Mouse (Mus musculus) central nervous system, embryonic 11.5 days (tissue): Measurements from ENCODE around the gene Edc4. TPM values are rescaled to one million over a fixed set of nuclear protein-coding genes. Genes with fewer than 3 reads are reported as not detected.

Experiments used
- polyA plus RNA-seq: library from polyadenylated mRNA; depleted of rRNA; stranded (reverse); fragments of >200 nt; gene quantifications from 2 replicates; pipeline ENCODE4 v1.2.3, GENCODE M21; 2012; rRNA removed

Edc4 gene
- 45.7 and 71.5 TPM in 2 replicates for polyA plus RNA-seq

DNA sequence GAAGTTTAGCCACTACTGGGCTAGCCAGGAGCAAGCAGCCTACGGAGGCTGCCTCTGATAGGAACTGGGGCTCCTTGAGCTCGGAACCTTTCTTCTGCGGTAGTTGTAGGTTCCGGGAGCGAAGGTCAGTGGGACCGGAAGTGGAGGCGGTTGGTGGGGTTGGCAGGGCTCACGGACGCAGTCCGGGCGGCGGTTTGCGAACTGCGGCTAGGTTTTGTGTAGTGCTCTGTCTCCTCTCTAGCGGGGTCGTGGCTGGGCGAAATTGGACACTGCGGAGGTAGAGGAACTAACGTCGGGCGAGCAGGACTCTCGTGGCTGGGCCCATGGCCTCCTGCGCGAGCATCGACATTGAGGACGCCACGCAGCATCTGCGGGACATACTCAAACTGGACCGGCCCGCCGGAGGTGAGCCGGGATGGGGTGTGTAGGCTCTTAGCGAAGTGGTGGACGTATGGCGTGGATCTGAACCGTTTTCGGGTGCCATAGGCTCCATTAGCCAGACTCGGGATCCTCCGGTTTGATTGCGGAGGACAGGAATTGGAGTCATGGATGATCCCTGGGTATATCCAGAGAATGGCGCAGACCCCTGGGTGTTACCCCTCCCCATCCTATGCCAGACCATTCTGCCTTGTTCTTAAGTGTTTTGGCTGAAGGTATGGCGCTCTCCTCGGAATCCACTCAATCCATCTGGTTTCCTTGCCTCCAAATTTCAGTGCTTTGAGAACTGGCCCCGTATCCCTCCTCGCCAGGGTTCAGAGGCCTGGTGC is at the start of gene Edc4:
Gene Edc4 (plus strand): TSS at position 128 of the 767 bp plus-strand sequence.

DNA sequence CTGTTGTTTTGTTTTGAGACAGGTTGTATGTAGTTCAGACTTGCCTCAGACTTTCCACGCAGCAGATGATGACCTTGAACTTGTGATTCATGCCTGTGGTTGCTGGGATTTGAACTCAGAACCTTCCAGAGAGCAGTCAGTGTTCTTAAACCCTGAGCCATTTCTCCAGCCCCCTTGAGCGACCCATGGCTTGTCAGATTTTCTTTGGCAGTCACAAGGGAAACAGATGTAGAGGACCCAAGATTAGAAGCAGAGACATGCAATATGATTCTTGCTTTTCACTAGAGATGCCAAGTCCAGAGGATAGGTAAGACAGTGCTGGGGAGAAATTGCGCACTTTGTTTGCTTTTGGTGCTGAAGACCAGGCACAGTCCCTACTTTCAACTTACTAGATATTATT is 27.5 kb upstream of the Edc4 start, which contains the start of gene Cenpt:
Gene Cenpt (minus strand): TSS at position 101 of the 400 bp plus-strand sequence.

DNA sequence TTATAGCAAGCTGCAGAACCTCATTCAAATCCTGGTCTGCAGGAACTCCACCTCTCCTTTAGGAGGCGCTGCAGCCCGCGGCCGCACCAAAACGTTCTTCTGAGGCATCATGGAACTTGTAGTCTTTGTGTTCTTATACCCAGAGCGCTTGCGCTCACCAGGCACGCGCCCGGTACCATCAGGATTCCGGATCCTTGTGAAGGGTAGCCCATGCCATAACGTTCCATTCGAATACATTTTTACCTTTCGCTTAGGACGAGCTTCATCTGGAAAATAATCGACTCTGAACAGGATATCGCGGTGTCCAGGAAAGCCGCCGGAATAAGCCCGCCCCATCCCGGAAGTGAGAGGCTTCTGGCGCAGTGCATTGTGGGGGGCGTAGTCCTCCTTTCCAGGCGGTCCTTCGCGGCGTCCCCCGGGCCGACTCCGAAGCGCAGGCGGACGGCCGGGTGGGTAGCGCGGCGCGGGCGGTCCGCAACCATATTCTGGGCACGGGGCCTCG is 25.9 kb upstream of the Edc4 start, which contains the start of gene Thap11:
Gene Thap11 (plus strand): TSS at position 418 of the 502 bp plus-strand sequence.

DNA sequence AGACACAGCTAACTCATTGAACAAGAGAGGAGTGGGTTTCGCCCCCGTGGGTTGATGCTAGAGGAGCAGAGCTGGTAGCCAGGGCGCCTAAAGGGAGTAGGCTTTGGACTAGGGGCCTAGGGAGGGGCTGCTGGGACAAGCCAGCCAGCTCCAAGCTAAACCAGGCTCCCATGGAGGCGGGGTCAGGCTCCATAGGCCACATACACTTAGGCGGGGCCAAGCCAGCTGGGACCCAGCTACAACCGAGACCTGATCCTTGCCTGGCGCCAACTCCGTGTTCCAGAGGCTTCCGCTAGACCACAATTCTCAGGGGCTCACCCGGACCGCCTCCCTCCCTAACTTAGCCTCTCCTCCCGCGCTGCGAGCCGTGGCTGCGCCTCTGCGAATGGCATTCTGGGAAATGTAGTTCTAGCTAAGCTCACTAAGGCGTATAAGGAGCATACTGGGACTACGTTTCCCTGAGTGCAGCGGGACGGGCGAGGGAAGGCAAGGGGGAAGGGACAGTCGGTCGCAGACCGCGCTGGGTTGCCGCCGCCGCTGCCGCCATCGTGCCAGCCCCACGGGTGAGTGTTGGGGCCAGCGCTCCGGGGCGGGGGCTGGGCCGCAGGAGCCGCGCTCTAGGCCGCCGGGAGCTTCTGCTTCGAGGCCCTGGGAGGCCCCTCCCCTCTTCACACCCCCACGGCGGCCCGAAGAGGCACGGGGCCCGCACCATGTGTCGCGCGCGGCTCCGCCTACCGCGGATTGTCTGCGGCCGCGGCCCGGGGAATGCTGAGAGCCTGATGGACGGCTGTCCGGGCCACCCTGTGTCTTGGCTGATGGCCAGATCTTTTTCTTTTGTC is 20.3 kb upstream of the Edc4 start, which contains the start of gene Nutf2:
Gene Nutf2 (plus strand): TSS at position 438 of the 839 bp plus-strand sequence.

DNA sequence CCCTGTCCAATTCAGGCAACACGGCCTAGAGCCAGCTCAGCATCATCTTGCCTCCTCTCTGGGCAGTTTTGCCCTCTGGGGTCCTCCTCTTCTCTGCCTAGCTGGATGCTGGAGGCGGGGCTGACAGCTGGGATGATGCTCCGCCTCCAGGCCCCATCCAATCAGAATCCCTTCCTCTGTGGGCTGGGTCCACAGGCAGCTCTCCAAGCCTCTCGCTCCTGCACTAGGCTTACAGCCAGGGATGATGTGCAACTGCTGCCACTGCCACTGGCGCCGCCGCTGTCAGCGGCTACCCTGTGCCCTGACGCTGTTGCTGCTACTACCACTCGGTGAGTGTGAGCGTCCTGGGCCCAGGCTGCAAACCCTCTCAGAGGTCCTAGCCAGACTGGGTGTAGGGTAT is 12.7 kb downstream of the Edc4 start, which contains the start of gene Nrn1l:
Gene Nrn1l (plus strand): TSS at position 229 of the 400 bp plus-strand sequence.

DNA sequence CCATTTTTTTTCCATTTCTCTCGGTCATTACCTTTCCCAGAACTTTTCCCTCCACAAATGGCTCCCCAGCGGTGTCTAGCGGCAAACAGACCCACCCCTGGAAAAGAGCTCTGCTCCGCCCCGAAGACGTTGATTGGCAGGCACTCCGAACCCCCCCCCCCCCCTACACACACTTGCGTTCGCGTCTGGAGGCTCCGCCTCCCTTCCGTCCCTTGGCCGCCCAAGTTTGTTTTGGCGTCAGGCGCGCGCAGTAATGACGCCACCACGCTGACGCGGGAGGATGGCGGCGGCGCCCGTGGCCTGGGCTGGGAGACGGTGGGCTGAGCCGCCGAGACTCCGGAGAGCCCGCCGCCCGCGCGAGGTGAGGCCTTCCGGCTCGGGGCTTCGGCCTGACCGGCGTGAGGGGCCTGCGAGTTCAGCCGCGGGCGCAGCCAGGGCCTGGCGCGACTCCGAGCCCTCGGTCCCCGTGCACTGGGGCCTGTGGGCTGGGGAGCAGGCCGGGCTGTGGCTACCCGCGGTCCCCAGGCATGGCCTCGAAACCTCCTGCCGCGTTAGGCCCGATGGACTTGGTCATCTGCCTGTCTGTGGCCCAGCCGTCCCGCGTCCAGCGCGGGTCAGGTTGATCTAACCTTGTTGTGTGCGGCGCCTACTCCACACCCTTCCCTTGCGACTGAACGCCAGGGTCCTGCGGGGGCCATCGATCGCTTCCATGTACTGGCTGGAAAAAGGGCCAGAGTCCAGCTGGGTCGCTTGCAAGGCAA is 19.7 kb downstream of the Edc4 start, which contains the start of gene Pskh1:
Gene Pskh1 (plus strand): TSS at position 262 of the 761 bp plus-strand sequence.

DNA sequence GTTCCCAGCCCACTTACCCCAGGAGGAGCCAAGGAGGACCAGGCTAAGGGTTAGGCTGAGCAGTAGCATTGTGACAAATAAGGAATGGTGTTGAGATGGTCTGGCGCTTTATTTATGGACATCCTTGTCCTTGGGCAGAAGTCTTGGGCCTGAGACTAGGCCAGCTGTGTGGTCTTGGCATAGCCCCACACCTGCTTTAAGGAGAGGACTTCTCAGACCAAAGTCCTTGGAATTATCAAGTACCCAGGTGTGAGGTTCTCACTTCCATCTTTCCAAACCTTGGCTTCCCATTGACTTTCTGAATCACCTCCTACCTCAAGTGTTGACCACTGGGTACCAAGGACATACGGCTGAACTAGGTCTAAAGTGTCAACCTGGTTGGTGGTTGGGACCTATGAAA is 53.1 kb downstream of the Edc4 start, which contains the start of gene Ctrl:
Gene Ctrl (minus strand): TSS at position 101 of the 400 bp plus-strand sequence.

DNA sequence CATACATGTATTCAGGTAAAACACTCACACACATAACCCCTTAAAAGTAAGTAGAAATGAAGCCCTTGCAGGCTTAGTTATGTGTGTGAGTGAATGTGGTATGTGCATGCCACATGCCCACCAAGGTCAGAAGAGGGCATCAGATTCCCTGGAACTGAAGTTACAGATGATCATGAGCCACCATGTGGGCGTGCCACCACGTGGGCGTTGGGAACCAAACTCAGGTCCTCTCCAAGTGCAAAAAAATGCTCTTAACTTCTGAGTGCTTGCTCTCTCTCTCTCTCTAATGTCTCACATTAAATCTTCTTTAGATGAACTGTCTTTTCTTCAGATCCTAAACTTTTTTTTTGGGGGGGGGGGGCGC is 57.6 kb downstream of the Edc4 start, which contains the start of gene Psmb10:
Gene Psmb10 (minus strand): TSS at position 139 of the 364 bp plus-strand sequence.

DNA sequence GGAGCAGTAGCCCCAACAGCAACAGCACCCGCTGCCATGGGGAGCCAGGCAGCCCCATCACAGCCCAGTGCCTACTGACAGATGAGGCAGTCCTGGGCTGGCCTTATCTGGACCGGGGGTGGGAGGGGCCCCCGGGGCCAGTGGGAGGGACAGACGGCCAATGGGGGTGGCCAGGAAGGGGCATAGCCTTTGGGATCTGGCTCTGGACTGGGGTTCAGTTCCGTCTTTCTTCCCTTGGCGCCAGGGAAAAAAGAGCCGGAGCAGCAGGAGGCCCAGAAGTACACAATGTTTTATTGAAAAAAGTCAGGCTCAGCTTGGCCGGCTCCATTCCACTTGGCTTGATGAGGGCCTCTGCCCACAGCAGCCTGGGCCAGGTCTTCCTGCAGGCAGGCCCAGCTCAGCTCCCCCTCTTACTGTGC is 62.6 kb downstream of the Edc4 start, which contains the start of gene Lcat:
Gene Lcat (minus strand): TSS at position 62 of the 419 bp plus-strand sequence.

Other genes with a start within 250 kb of the Edc4 start
- 66.2 and 134 TPM in 2 replicates for gene Ctcf, start 244.3 kb upstream of the Edc4 start, polyA plus RNA-seq
- 0.31 and 0.57 TPM in 2 replicates for gene Agrp, start 243.5 kb upstream of the Edc4 start, polyA plus RNA-seq
- 4.8 and 6.2 TPM in 2 replicates for gene Carmil2, start 194.6 kb upstream of the Edc4 start, polyA plus RNA-seq
- 29.8 and 41.5 TPM in 2 replicates for gene Acd, start 179.8 kb upstream of the Edc4 start, polyA plus RNA-seq
- gene Pard6a, start 179.7 kb upstream of the Edc4 start, polyA plus RNA-seq = 18.5 and 21.5 TPM in 2 replicates
- gene 4933405L10Rik, start 173.2 kb upstream of the Edc4 start, polyA plus RNA-seq = 0.07 and 0.22 TPM in 2 replicates
- 44.8 and 45.6 TPM in 2 replicates for gene Enkd1, start 172.7 kb upstream of the Edc4 start, polyA plus RNA-seq
- gene Gfod2, start 122.2 kb upstream of the Edc4 start, polyA plus RNA-seq = 23.5 and 50.7 TPM in 2 replicates
- gene Ranbp10, start 53.5 kb upstream of the Edc4 start, polyA plus RNA-seq = 29.6 and 36.9 TPM in 2 replicates
- gene Tsnaxip1, start 53.1 kb upstream of the Edc4 start, polyA plus RNA-seq = 0.14 and 0.55 TPM in 2 replicates
- 68.4 and 87.0 TPM in 2 replicates for gene Cenpt, start 27.6 kb upstream of the Edc4 start, polyA plus RNA-seq
- 63.7 and 70.3 TPM in 2 replicates for gene Thap11, start 25.7 kb upstream of the Edc4 start, polyA plus RNA-seq
- gene Nutf2, start 20.3 kb upstream of the Edc4 start, polyA plus RNA-seq = 199 and 370 TPM in 2 replicates
- gene Nrn1l, start 12.7 kb downstream of the Edc4 start, polyA plus RNA-seq = 0.68 and 1.7 TPM in 2 replicates
- gene Pskh1, start 19.6 kb downstream of the Edc4 start, polyA plus RNA-seq = 18.8 and 37.9 TPM in 2 replicates
- 4.3 and 4.7 TPM in 2 replicates for gene Ctrl, start 53.0 kb downstream of the Edc4 start, polyA plus RNA-seq
- 31.9 and 69.0 TPM in 2 replicates for gene Psmb10, start 57.6 kb downstream of the Edc4 start, polyA plus RNA-seq
- 2.9 and 5.5 TPM in 2 replicates for gene Lcat, start 62.5 kb downstream of the Edc4 start, polyA plus RNA-seq
- 16.1 and 33.0 TPM in 2 replicates for gene Slc12a4, start 85.2 kb downstream of the Edc4 start, polyA plus RNA-seq
- gene Dpep3, start 98.5 kb downstream of the Edc4 start, polyA plus RNA-seq = not detected in 2 replicates
- gene Dus2, start 110.5 kb downstream of the Edc4 start, polyA plus RNA-seq = 16.8 and 20.7 TPM in 2 replicates
- not detected in 2 replicates for gene Dpep2nb, start 125.1 kb downstream of the Edc4 start, polyA plus RNA-seq
- 11.4 and 12.7 TPM in 2 replicates for gene Ddx28, start 131.0 kb downstream of the Edc4 start, polyA plus RNA-seq
- gene Nfatc3, start 178.0 kb downstream of the Edc4 start, polyA plus RNA-seq = 12.8 and 27.0 TPM in 2 replicates